In the genomic region with DNA sequence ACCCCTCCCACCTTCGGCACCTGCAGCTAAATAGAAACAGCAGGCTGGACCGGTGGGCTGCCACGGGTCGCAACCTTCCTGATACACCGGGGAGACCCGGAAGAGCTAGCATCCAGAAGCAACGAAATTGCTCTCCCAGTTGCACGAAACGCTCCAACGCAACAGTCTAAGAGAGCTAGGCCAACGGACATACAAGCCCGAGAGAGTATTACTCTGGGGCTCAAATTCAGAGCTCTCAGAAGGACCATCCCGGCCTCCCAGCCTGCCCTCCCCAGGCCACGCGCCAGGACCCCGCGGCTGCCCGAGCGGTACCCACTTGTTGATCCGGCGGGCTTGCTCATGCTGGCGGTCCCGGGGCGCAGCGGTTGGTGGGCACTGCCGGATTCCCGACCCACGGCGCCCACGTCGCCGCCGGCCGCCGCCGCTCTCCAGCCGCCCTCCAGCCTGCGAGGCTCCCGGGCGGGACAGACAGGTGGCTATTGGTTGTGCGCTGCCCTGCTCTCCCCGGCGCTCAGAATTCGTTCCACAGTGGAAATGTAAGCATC, we compare ENCODE assay signal across 10 mouse cellular contexts. TPM values are rescaled to one million over a fixed set of nuclear protein-coding genes. Genes with fewer than 3 reads are reported as not detected.
DNase-seq lines count a peak whose midpoint lies in the region; ATAC-seq lines count a peak whose summit lies in the region.
"Had no signal": no experiment of that assay in that cellular context is flagged by ENCODE, and none has a peak within 500 bp of the region (broad histone marks: within the 10 kb centered on the region; RNA-seq: fewer than 3 reads in every experiment).

No protein-coding gene starts in this region.

- peak; percentile 50 for DNase-seq in embryo, embryonic 10.5 days (ENCODE audit: low spot score)
- no peak for DNase-seq in embryo, embryonic 9.5 days (ENCODE audit: extremely low spot score)
- DNase-seq in lung, postnatal 14 days: no peak
- DNase-seq in hindbrain, embryonic 11.5 days (ENCODE audit: low spot score): peak; percentile 78
- DNase-seq in neural tube, embryonic 11.5 days (ENCODE audit: low spot score): peak; percentile 52
- DNase-seq in c-Kit-positive CD71-positive TER-119-positive erythroid progenitor cells, embryonic 14.5 days (ENCODE audit: low spot score): no peak
- DNase-seq: adrenal gland, adult 8-10 months had no signal

- H3K4me2 ChIP-seq in lung, embryonic 15.5 days: peak overlapping the region; percentile 42; the same call in 1 of the 2 replicates
- no peak overlapping the region for H3K4me2 ChIP-seq in hindbrain, embryonic 11.5 days (replicated peaks; ENCODE audit: low read depth, low read length)
- H3K4me2 ChIP-seq in neural tube, embryonic 11.5 days (ENCODE audit: low read depth): peak overlapping the region; percentile 2; the same call in 1 of the 2 replicates

- H3K9me3 ChIP-seq in lung, embryonic 15.5 days: no peaks in the 10 kb centered on the region
- H3K9me3 ChIP-seq in hindbrain, embryonic 11.5 days (ENCODE audit: control insufficient read depth, low read length): peaks cover 3% of the 10 kb centered on the region
- peaks cover 2% of the 10 kb centered on the region; the same call in 1 of the 2 replicates for H3K9me3 ChIP-seq in neural tube, embryonic 11.5 days (ENCODE audit: control insufficient read depth, low read length)

- no peak overlapping the region for H3K27ac ChIP-seq in lung, embryonic 15.5 days
- H3K27ac ChIP-seq in hindbrain, embryonic 11.5 days (ENCODE audit: low read depth, low read length): no peak overlapping the region
- no peak overlapping the region for H3K27ac ChIP-seq in neural tube, embryonic 11.5 days (ENCODE audit: low read depth, low read length)

- no peaks in the 10 kb centered on the region for H3K36me3 ChIP-seq in lung, embryonic 15.5 days
- H3K36me3 ChIP-seq in hindbrain, embryonic 11.5 days (ENCODE audit: control insufficient read depth, insufficient read depth, low read length): no peaks in the 10 kb centered on the region
- H3K36me3 ChIP-seq in neural tube, embryonic 11.5 days (ENCODE audit: control insufficient read depth, insufficient read depth, low read length): no peaks in the 10 kb centered on the region

- H3K27me3 ChIP-seq in lung, embryonic 15.5 days: peaks cover 98% of the 10 kb centered on the region
- peaks cover 96% of the 10 kb centered on the region for H3K27me3 ChIP-seq in hindbrain, embryonic 11.5 days (ENCODE audit: control insufficient read depth, insufficient read depth, low read length)
- peaks cover 99% of the 10 kb centered on the region for H3K27me3 ChIP-seq in neural tube, embryonic 11.5 days (ENCODE audit: control insufficient read depth, insufficient read depth, low read length)

- WGBS in lung, embryonic 15.5 days: under 1% methylated on average over 44 of the region's 44 CpGs
- WGBS in hindbrain, embryonic 11.5 days: under 1% methylated on average over 44 of the region's 44 CpGs
- 0% methylated on average over 44 of the region's 44 CpGs for WGBS in neural tube, embryonic 11.5 days

- H3K4me1 ChIP-seq in lung, embryonic 15.5 days: peaks cover 36% of the 10 kb centered on the region
- H3K4me1 ChIP-seq in hindbrain, embryonic 11.5 days (replicated peaks; ENCODE audit: control insufficient read depth, insufficient read depth, low read length): peaks cover 24% of the 10 kb centered on the region
- H3K4me1 ChIP-seq in neural tube, embryonic 11.5 days (ENCODE audit: control insufficient read depth, insufficient read depth, low read length): peaks cover 11% of the 10 kb centered on the region

- no peak for ATAC-seq in lung, embryonic 15.5 days (ENCODE audit: borderline replicate concordance, extremely low read depth, low FRiP score, low TSS enrichment)
- ATAC-seq in hindbrain, embryonic 11.5 days (ENCODE audit: low FRiP score): no peak
- no peak for ATAC-seq in neural tube, embryonic 11.5 days (ENCODE audit: insufficient read depth, low FRiP score, low TSS enrichment)
- no peak for ATAC-seq in inflammation-experienced regulatory T-cells, adult 6 months

- H3K9ac ChIP-seq in lung, embryonic 15.5 days: no peak overlapping the region
- no peak overlapping the region for H3K9ac ChIP-seq in hindbrain, embryonic 11.5 days (ENCODE audit: low read depth, low read length)
- H3K9ac ChIP-seq in neural tube, embryonic 11.5 days (ENCODE audit: low read length): no peak overlapping the region

- peak overlapping the region; percentile 18 for H3K4me3 ChIP-seq in lung, embryonic 15.5 days
- no peak overlapping the region for H3K4me3 ChIP-seq in hindbrain, embryonic 11.5 days (ENCODE audit: low read depth, low read length)
- no peak overlapping the region for H3K4me3 ChIP-seq in neural tube, embryonic 11.5 days (ENCODE audit: low read depth, low read length)
- H3K4me3 ChIP-seq: erythroblast, embryonic 14.5 days had no signal

RNA-seq across cellular contexts. Expression of a gene that starts 0.8 kb away (rescaled TPM):
- polyA plus RNA-seq in lung, embryonic 15.5 days (2015; fragmentation: Nextera tagmentation; extraction: Ambion mirVana): not detected in 2 replicates
- polyA plus RNA-seq in hindbrain, embryonic 11.5 days (2014; fragmentation: Nextera tagmentation; extraction: Ambion mirVana): 0.11 and 0.71 TPM in 2 replicates
- polyA plus RNA-seq in neural tube, embryonic 11.5 days (2014; fragmentation: Nextera tagmentation; extraction: Ambion mirVana): not detected in 2 replicates
- polyA plus RNA-seq in inflammation-experienced regulatory T-cells, adult 6 months (2017; shearing (Covaris generic)): not detected
- polyA plus RNA-seq: erythroblast, embryonic 14.5 days had no signal

RNA-seq across cellular contexts. Expression of a gene that starts 1.0 kb away (rescaled TPM):
- polyA plus RNA-seq in lung, embryonic 15.5 days (2015; fragmentation: Nextera tagmentation; extraction: Ambion mirVana): 12.4 and 13.8 TPM in 2 replicates
- polyA plus RNA-seq in hindbrain, embryonic 11.5 days (2014; fragmentation: Nextera tagmentation; extraction: Ambion mirVana): 20.2 and 23.1 TPM in 2 replicates
- polyA plus RNA-seq in neural tube, embryonic 11.5 days (2014; fragmentation: Nextera tagmentation; extraction: Ambion mirVana): 16.8 and 19.5 TPM in 2 replicates
- polyA plus RNA-seq in inflammation-experienced regulatory T-cells, adult 6 months (2017; shearing (Covaris generic)): 10 to 100 TPM; 34.7 to 46.2 (median 41.6) TPM

Comparison
In these comparisons a context has a peak if more than half of its experiments do, and no peak if none do; other contexts are left out.
1. DNase-seq: peak in embryo, embryonic 10.5 days (single experiment), hindbrain, embryonic 11.5 days (single experiment) and neural tube, embryonic 11.5 days (single experiment); none in embryo, embryonic 9.5 days (single experiment), lung, postnatal 14 days (single experiment) and c-Kit-positive CD71-positive TER-119-positive erythroid progenitor cells, embryonic 14.5 days (single experiment).